Mouse (Mus musculus) inflammation-experienced regulatory T-cells, adult 6 months (primary cell): ENCODE measurements around the gene Sec22b. TPM values are rescaled to one million over a fixed set of nuclear protein-coding genes. Genes with fewer than 3 reads are reported as not detected.

Experiments used
- ATAC-seq: one replicate; pipeline ENCODE4 v1.8.0; 2017
- polyA plus RNA-seq, 3 experiments: library from polyadenylated mRNA; unstranded; fragments of 100-300 nt; shearing (Covaris generic); gene quantifications; one replicate each; pipeline ENCODE4 v1.2.1; 2017

Gene Sec22b
- 100 to 1,000 TPM in 1 of 3 experiments, 10 to 100 TPM in 2; 74.0 to 102 (median 82.1) TPM for polyA plus RNA-seq

DNA sequence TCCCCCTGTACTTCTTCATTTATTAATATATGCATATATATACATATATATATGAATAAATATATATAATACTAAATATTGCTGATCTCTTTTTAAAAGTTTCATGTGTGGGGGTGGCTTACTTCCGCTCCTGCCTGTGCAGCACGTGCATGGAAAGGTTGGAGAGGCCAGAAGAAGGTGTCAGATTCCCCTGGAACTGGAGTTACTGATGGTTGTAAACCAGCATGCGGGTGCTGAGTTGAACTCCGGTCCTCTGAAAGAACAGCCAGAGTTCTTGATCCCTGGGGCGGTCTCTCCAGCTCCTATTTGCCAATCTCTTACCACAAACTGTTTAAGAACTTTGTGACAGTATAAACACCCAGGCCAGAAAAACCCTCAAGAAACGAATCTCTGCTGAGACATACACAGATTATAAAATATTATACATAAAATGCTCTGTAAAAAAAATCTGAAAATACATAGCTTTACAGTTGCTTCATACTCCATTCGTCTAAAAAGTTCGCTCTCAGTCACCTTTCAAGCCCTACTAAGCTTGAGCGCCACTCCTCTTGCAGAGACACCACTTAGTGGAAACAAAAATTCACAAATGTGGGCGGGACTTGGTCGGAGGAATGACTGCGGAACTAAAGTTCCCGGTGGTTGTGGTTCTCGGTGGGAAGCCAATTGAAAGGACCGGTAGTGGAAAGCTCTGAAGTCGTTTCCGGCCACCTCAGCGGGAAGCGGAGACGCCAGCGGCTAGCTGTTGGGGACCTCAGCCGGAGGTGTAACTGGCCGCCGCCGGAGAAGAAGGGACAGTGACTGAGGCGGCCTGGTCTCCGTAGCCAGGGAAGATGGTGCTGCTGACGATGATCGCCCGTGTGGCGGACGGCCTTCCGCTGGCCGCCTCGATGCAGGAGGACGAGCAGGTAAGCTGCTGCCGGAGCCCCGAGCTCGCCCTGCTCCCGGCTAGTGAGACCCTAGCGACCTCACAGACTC, at the start of gene Sec22b:
Gene Sec22b (plus strand): TSS at position 675 of the 975 bp plus-strand sequence.
- ATAC-seq, result peak; percentile 97

DNA sequence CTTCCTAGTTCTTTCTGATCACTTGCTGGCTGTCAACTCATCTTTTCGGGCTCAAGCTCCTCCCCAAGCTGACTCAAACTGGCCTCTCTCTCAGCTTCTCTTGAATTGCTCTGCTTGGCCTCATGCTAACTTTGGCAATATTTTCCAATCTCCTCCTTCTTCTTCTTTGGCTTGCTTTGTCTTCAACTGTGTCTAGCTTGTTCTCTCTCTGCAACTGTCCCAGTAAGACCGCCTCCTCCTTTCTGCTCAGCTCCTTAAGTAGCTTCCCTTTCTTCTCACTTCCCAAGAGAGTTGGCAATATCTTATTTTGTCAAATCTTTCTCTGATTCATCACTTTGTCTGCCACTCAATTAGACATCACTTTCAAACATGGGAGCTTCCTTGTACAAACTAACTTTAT, 49.2 kb upstream of the Sec22b start:
- no peak for ATAC-seq

DNA sequence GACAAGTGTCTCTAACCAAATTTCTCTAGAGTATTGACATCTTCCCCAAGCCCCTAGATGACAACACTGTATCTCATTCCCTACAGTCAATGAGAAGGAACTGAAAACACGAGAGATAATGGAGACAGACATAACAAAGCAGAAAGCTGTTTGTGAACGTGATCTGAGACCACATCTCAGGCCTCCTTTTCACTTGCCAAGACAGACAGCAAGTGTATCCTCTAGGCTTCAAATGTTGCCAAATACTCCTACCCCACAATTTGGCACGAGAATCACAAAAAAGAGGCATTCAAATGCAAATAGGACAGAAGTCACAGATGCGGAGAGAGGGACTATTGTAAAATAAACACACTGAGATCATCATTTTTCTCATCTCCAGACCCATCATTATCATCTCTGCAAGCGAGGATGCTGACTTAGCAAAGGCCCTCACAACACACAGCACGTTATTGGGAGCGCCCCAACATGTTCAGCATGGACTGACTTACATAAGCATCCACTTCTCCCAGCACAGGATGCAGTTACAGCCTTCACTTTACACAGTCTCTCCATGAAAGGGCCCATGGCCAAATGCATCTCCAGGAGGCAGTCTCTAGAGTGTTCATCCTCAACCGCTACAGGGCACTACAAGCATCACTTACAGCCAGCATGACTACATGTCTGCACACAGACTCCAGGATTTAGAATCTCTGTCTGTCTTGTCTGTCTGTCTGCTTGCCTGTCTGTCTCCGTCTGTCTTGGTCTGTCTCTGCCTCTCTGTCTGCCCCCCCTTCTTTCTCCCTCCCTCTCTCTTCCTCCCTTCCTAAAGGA, 46.2 kb upstream of the Sec22b start:
- no peak for ATAC-seq

DNA sequence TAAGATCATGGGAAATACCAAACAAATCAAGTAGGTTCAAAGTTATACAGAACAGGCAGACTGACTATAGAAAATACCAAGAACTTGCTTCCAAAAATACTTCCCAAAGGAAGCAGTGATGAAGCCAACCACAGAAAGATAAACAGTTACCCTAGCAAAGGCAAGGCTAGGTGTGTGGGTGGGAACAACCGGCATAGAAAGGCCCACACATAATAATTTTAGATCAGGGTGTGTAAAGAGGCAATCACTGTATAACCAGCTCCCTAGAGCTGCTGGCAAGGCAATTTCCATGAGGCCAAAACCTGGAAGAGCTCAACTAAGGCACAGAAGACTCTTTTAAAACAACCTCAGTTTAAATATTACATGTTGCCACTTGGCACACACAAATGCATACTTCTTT, 41.6 kb upstream of the Sec22b start:
- no peak for ATAC-seq

DNA sequence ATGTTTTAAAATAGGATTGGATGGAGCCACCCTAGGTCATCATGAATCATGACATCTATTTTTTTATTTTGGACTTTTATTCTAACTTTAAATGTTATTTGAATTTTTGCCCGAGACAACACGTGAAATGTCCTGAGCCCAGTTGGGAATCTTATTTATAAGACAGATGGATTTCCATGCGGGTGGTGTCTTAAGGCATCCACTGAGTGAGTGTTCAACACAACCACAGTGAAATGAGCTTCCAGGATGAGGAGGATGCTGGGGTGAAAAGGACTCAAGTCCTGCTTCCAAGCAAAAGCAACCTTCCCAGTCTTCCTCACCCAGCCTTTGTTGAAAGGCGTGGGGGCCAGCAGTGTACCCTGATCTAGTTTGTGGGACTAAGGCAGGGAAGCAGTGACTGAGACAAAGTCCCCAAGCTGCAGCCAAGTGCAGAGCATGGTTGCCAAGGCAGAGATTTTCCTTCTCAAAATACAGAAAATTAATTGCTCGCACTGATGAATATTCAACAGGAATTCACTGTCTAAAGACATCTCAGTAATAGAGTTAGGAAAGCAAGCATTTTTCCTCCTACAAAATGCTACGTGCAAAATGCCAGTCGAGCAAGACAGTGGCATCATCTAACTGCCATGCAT, 40.1 kb upstream of the Sec22b start:
- no peak for ATAC-seq

DNA sequence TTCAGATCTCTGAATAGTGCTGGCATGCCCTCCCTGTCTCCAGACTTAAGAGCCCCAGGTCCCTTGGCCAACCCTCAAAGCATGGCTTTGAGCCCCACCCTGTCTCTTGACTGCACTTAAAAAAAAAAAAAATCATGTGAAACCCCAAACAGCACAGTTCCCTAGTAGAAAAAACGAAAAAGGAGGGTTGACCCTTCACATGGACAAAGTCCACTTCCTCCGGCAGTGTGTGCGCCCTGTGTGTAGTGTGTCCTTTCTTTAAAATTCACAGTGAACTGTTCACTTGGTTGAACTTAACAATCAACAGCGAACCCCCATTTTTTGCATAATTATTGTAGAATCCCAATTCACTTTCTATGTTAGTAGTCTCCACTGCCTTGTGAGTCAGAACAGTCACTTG, 34.3 kb upstream of the Sec22b start:
- no peak for ATAC-seq

DNA sequence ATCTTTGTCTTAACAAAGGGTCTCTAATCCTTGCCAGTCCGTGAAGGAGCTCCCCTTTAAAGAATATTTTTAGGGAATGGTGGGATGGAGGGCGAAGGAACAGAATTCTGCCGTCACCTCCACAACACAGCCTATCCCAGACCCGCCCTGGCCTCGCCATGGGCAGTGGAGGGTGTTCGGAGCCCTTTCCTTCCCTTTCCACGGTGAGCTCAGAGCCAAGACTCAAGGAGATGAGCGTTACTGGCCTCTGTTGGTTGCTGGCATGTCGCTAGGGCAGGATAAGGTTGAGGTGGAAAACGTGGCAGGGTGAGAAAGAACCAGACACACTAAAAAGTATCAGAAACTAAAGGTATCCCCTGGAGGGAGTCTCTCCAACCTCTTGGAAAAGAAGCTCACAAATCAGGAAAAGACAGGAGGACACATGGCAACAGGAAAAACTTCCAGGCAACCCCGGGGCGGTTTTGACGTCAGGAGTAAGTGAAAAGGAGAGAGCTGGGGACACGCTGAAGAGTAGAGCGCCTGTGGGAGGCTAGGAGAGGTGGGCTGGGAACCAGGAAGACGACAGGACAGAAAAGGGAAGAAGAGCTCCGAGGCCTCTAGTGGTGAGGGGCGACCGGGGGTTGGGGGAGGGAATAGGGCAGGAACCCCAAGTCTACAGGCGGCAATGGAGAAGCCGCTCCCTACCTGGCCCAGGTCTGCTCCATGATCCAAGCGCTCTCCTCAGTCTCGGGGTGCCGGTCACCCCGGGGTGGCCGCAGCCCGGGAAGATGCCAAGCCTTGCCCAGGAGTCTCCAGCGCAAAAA, 33.6 kb upstream of the Sec22b start:
- ATAC-seq, result no peak

DNA sequence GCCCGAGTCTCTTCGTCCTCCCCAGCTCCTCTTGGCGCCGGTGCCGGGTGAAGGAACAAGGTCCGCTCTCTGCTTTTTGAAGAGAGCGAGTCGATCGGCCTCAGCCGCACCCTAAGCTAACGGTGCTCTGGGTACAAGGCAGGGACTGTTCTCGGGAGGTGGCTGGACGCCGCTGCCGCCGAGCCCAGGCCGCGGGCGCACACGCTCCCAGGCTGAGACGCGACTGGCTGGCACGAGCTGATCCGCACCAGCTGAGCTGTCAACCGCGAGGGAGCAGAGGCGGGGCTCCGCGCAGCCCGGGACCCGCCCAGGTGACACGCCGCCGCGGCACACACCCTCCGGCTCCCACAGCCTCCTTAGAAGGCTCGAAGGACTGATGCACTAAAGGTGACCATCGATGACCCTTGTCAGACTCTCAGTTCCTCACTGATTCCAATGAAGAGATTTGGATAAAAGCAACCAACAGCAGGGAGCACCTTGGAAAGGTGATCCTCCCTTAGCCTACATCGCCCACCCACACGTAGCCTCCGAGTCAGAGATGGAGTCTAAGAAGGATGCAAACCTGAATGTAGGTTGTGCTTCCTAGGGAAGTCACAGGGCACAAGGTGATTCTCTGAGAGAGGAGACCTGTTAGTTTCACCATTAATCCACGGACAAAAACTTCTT, 32.8 kb upstream of the Sec22b start:
- peak; percentile 65 for ATAC-seq

DNA sequence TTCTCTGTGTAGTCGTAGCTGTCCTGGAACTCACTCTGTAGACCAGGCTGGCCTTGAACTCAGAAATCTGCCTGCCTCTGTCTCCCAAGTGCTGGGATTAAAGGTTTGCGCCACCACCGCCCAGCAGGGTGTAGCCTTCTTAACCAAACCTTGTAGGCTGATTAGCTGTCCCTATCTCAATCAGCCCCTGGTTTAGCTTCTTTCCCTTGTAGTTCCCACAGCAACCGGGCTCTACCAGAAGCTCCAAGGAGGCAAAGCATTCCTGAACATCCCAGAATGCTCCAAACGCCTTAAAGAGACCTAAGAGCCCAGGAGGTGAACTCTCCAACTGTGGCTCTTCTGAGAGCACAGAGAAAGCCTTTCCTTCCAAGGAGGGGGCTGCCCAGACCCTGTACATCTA, 32.3 kb upstream of the Sec22b start:
- no peak for ATAC-seq

DNA sequence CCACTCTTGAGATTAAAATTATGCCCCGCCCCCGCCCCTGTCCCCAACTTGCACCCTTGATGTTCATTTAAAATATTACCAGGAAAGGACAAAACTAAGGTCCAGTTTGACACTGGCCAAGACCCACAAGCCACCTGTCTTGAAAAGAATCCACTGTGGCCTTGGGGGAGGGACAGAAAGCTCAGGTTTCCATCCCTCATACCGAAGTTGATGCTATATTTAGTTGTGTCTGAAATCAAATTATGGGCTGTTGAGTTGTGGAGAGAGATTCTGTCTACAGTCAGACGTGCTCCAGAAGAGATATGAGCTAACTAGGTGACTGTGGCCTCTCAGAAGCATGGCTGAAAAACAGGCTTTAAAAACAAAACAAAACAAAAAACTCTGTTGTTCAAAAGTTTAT, 31.3 kb upstream of the Sec22b start:
- no peak for ATAC-seq

DNA sequence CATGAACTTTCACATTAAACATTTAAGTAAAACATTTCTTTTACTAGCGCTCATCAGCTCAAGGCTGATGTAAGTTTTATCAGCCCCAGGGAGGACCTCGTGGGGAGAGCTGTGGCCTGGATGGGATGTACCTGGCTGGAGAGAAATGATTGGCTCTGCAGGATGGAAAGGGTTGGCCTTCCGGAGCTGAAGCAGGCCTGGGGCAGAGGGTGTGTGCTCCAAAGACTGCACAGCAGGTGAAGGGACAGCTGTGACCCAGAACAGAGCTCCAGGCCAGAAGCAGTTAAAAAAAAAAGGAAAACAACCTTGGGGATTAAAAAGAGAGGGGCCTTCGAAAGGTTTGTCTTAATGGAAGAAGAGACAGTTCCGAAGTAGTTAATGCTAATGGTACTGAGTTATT, 26.2 kb upstream of the Sec22b start:
- ATAC-seq, result no peak

DNA sequence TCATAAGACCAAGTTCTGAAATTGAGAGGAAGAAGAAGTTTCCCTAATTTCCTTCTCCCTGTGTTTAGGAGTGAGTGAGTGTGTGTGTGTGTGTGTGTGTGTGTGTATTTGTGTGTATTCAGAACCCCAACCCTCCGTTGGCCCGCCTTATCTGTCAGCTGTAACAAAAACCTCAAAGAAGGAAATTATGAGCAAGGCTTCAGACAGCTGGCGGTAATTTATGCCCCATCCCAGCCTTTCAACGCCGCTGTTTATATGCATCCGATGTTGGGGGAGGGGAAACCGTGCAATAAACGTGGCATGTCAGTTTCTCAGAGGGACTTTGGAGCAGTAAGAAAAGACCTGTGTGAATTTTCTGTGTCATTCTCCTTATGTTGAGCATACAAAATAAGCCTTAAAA, 24.7 kb upstream of the Sec22b start:
- ATAC-seq, result no peak

DNA sequence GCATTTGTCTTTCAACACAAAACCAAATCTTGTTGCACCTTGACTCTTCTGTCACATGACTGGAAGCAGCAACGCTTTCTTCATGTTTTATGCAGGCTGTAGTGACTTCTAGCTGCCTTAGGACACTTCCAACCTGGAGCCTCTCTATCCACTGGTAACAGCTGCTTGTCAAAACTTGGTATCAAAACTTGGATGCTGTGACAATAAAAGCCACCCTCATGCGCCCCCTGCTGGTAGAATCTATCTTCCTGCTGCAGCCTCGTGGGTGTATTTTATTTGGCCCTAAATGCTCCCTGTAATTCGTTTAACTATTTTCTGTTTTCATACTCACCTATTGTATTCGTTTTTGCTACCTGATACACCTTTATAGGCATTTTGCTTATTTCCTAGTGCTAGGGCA, 21.8 kb upstream of the Sec22b start:
- peak; percentile 69 for ATAC-seq

DNA sequence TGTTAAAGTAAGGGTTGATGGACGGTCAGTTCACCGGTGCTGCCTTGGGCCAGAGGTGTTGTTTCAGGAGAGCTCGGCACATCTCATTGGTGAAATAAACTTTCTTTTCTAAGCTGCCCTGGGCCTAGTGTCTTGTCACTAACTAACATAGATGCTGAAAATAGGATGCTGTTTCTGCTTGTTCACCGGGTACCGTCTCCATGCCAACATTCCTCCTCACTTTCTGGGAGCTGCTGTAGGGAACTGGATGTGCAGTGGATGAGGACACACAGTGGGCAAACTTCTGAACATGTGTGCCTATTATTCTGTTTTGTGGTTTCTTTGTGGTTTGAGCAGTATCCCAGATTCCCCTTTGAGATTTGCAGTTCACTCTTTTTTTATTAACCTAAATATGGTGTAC, 19.4 kb upstream of the Sec22b start:
- no peak for ATAC-seq

DNA sequence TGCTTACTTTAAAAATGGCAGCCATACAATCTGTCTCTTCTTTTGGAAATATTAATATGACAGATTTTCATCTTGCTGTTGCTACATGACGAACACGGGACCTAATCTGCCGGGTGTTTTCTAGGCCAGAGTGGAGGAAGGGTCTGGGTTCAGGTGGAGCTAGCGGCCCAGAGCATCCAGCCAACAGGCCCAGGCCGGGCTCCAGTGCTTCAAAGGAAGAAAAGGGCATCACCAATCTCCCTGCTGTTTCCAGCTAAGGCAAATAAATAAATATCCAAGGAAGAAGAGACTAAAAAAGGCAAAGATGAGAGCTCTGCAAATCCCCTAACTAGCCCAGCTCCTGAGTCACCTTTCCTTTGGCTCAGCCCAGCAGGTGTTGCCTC, 13.2 kb upstream of the Sec22b start:
- no peak for ATAC-seq

DNA sequence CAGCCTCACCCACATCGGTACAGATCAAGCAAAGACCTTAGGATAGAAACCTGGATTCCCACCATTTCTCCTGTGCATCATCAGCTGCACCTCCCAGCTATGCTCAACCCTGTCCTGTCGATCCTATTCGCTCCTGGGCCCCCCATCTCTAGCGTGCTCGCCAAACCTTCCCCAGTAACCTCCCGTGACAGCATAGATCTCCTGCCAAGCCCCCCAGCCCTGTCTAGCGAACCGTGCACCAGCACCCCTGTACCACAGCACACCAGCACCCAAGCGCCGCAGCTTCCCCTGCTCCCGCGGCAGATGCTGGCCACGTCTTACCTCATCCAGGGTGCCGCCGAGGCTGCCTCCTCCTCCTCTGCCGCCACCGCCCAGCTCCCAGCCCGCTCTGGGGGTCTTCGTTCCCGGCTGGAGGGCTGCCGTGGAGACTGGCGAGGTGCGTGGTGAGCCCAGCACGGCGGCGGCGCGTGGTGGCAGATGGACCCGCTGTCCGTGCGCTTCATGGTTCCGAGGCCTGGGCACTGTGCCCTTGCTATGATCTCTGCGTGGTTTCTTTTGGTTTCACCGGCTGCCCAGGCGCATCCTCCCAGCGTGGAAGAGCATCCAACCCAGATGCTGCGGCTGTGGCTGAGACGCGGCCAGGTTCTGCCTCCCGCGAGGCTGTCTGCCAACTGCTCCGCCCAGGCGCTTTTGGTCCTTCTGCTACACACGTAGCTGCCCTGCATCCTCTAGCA, 12.7 kb upstream of the Sec22b start, which contains the start of gene Pde4dip:
Gene Pde4dip (minus strand): TSS at position 540 of the 734 bp plus-strand sequence.
- ATAC-seq, result no peak

DNA sequence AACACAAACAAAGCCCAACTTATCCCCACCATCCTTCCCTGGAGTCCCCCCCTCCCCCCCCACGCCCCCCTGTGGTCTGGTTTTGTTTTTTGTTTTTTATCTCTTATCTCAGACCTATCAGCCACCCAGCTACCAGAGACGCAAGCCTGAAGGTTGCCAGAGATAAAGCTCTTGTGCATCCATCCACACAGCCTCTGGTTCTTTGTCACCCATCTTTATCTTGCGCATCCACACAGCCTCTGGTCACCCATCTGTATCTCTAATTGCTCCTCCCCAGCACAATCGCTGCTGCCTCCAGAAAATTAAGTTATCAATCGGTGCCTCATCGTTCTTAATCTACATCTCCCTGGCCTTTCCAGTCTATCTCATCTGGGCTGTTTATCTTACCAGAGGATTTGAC, 10.8 kb upstream of the Sec22b start:
- no peak for ATAC-seq

DNA sequence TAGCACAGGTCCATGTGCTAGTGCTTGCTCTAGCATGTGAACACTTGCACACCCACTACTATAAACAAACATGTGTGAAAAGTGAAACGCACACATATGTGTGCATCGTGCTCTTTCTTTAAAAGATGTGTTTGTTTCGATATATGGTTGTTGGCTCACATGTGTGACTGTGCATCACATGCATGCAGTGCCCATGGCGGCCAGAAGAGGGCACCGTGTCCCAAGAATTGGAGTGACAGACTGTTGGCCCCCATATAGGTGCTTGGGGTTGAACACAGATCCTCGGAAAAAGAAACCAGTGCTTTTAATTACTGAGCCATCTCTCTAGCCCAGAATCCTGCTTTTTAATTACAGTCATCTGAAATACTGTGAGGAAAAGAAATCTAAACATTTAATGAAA, 6.3 kb upstream of the Sec22b start:
- no peak for ATAC-seq

DNA sequence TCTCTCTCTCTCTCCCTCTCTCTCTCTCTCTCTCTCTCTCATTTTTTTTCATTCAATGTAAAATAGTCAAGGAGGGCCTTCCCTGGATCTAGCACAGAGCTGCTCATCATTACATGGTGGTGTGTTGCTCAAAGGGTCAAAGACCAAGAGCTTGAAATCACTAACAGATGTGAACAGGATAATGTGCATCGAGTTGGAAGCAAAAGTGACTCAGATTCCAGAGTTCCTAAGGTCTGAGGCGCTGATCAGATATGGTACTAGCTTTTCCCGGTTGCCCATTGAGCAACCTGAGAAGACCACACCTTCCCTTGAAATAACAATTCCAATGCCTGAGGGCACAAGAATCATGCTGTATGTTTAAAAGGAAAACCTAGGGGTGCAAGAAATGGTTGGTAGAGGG, 2.6 kb upstream of the Sec22b start:
- ATAC-seq, result no peak

DNA sequence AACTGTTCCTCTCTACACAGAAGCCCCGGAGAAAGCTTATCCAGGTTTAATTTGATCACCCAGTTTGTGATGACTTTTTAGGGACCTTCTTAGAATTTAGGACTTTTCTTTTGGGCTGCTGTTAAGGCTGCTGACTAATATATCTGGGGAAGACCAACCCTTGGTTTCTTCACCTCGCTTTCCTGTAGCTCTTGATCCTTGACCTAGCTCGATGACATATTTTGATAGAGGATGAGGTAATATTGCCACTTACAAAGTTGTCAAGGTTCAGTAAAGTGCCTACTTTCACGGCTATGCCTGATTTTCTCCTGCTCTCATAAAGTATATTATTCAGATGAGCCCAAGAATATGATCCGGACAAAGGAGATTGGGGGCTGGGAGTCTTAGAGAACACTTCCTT, 596 bp downstream of the Sec22b start:
- no peak for ATAC-seq

DNA sequence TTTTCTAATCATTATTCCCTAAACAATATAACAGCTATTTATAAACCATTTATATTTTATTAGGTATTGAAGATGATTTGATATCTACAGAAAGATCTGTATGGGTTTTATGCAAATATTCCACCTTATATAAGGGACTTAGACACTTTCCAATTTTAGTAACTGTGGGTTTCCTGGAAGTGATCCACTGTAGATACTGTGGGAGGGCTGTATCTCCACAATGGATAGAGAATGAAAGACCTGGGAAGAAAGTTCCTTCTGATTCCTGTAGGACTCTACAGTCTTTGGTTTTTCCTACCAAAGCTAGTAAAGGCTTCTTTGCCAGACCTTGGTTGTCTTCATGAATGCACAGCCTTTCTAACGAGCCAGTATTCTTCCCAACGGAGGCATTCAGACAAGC, 8.7 kb downstream of the Sec22b start:
- no peak for ATAC-seq
